Mouse (Mus musculus) ovary, postnatal 10 days (tissue): Measurements from ENCODE around the gene Hmgcs2.

Experiments
- DNase-seq: peaks from one replicate; pipeline ENCODE4 v3.0.0; 2022; ENCODE audit warnings: low spot score

The Hmgcs2 gene

GRCm38 (mm10) chr3:98280204-98280932 is at the start of gene Hmgcs2:
Hmgcs2 (plus strand) TSS chr3:98280435.
- DNase-seq = peak; percentile 39

GRCm38 (mm10) chr3:98233504-98233903 is 46.7 kb upstream of the Hmgcs2 start:
- no peak for DNase-seq

GRCm38 (mm10) chr3:98236266-98236665 is 44.0 kb upstream of the Hmgcs2 start:
- no peak for DNase-seq

GRCm38 (mm10) chr3:98237240-98237639 is 43.0 kb upstream of the Hmgcs2 start:
- DNase-seq = no peak

GRCm38 (mm10) chr3:98238150-98238549 is 42.1 kb upstream of the Hmgcs2 start:
- no peak for DNase-seq

GRCm38 (mm10) chr3:98242051-98242450 is 38.2 kb upstream of the Hmgcs2 start:
- no peak for DNase-seq

- no peak for DNase-seq
These were observed 37.7 kb upstream of the Hmgcs2 start for GRCm38 (mm10) chr3:98242458-98243037.

GRCm38 (mm10) chr3:98245892-98246291 is 34.3 kb upstream of the Hmgcs2 start:
- no peak for DNase-seq

GRCm38 (mm10) chr3:98246985-98247751 is 33.1 kb upstream of the Hmgcs2 start:
- no peak for DNase-seq

GRCm38 (mm10) chr3:98249378-98249777 is 30.9 kb upstream of the Hmgcs2 start:
- no peak for DNase-seq

- DNase-seq = no peak
These were observed 30.3 kb upstream of the Hmgcs2 start for GRCm38 (mm10) chr3:98249833-98250448.

GRCm38 (mm10) chr3:98254059-98254458 is 26.2 kb upstream of the Hmgcs2 start:
- no peak for DNase-seq

GRCm38 (mm10) chr3:98254656-98255583 is 25.3 kb upstream of the Hmgcs2 start:
- DNase-seq = no peak

GRCm38 (mm10) chr3:98258723-98259122 is 21.5 kb upstream of the Hmgcs2 start:
- DNase-seq = no peak

- peak; percentile 18 for DNase-seq
These were observed 20.9 kb upstream of the Hmgcs2 start for GRCm38 (mm10) chr3:98259271-98259751.

- DNase-seq = no peak
These were observed 19.7 kb upstream of the Hmgcs2 start for GRCm38 (mm10) chr3:98260534-98260933.

GRCm38 (mm10) chr3:98261415-98261814 is 18.8 kb upstream of the Hmgcs2 start:
- DNase-seq = no peak

- no peak for DNase-seq
These were observed 18.1 kb upstream of the Hmgcs2 start for GRCm38 (mm10) chr3:98262133-98262532.

- peak; percentile 14 for DNase-seq
These were observed 13.0 kb upstream of the Hmgcs2 start for GRCm38 (mm10) chr3:98267249-98267651.

GRCm38 (mm10) chr3:98273623-98274398 is 6.4 kb upstream of the Hmgcs2 start:
- no peak for DNase-seq
